Mouse (Mus musculus): Measurements from ENCODE around the gene Trim37.

DNA sequence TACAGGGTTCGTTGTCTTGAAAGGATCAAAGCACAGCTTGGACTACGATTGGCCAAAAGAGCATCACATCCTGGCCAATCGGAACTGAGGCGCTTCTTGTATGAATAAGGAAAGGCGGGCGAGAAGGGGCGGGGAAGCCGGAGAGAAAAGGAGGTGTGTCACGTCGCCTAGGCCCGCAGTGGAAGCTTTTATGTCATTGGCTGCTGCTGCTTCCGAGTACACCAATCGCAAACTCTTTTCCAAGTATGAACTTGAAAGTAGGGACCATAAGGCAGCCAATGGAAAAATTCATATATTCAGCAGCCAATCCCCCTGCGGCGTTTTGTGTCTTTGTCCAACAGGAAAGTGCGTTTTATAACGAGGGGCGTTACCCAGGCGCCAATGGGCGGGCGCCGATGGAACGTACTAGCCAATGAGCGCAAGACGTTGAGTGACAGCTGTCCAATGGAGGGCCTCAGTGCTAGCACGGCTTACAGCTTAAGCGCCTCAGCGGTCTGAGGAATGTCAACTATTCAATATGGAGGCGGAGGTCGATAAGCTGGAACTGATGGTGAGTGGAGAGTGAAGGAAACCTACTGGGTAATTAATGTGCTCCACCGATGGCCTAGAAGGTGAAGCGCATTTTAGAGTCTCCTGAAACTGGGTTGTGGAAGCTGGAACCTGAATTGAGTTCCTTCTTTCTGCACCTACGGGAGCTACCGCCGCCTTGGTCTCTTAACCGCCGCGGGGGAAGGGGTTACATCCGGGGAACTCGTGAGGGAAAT lies 17.9 kb upstream of the Trim37 start, which contains the start of gene Ska2:
- TF ChIP-seq ZNF384 (IDR thresholded peaks at IDR 0.05; ENCODE audit: low read depth, low read length) (no peak), ZC3H11A (IDR thresholded peaks at IDR 0.05; ENCODE audit: borderline replicate concordance, low read depth, low read length) (no peak), CHD2 (IDR thresholded peaks at IDR 0.05; ENCODE audit: low read depth, low read length) (peak; percentile 95), MAFK (IDR thresholded peaks at IDR 0.05; ENCODE audit: insufficient read depth, low read depth, low read length) (no peak), HCFC1 (IDR thresholded peaks at IDR 0.05; ENCODE audit: borderline replicate concordance, insufficient read depth, low read length) (peak; percentile 64; the same call in 1 of the 2 replicates)

Measured in ES-E14 (cell line).